Mouse (Mus musculus): ENCODE results near the gene Speer3. TPM values are rescaled to one million over a fixed set of nuclear protein-coding genes. Genes with fewer than 3 reads are reported as not detected.

Speer3 gene
- total and polyA plus RNA-seq, 3 experiments: not detected

- Histone ChIP-seq H3K4me1 (ENCODE audit: control insufficient read depth in 1 of 2, insufficient read depth in 2 of 2, low read length in 2 of 2) (no peaks in the 10 kb centered on the region), H3K9ac (ENCODE audit: control insufficient read depth, low read depth, low read length, poor library complexity, severe bottlenecking) (no peak overlapping the region), H3K79me2 (ENCODE audit: control insufficient read depth, insufficient read depth, low read length, poor library complexity) (no peaks in the 10 kb centered on the region), H3K9me3 (replicated peaks; ENCODE audit: insufficient read depth, low read length) (no peaks in the 10 kb centered on the region), H3K4me3 (ENCODE audit: control insufficient read depth in 1 of 2, insufficient read depth in 1 of 2, low read depth in 2 of 2, low read length in 2 of 2) (no peak overlapping the region), H3K27ac (ENCODE audit: control insufficient read depth, low read depth, low read length) (no peak overlapping the region), H3K36me3 (ENCODE audit: control insufficient read depth in 1 of 2, insufficient read depth in 2 of 2, low read length in 2 of 2) (no peaks in the 10 kb centered on the region), H3K27me3 (ENCODE audit: control insufficient read depth in 1 of 2, insufficient read depth in 2 of 2, low read length in 2 of 2) (peaks cover 0 to 2% of the 10 kb centered on the region in 2 experiments; a peak in 3 of 4 replicates)
- no peak for DNase-seq (ENCODE audit: low read depth, low spot score)
- TF ChIP-seq GATA1 (IDR thresholded peaks at IDR 0.05; ENCODE audit: low read depth, low read length): no peak
These were observed 35.3 kb downstream of the Speer3 start for GRCm38 (mm10) chr5:13826708-13827107.

GRCm38 (mm10) chr5:13844317-13844716 lies 52.9 kb downstream of the Speer3 start:
- Histone ChIP-seq H3K4me3 (ENCODE audit: control insufficient read depth in 1 of 2, insufficient read depth in 1 of 2, low read depth in 2 of 2, low read length in 2 of 2) (no peak overlapping the region), H3K27ac (ENCODE audit: control insufficient read depth, low read depth, low read length) (no peak overlapping the region), H3K79me2 (ENCODE audit: control insufficient read depth, insufficient read depth, low read length, poor library complexity) (no peaks in the 10 kb centered on the region), H3K36me3 (ENCODE audit: control insufficient read depth in 1 of 2, insufficient read depth in 2 of 2, low read length in 2 of 2) (no peaks in the 10 kb centered on the region), H3K9ac (ENCODE audit: control insufficient read depth, low read depth, low read length, poor library complexity, severe bottlenecking) (no peak overlapping the region), H3K4me1 (ENCODE audit: control insufficient read depth in 1 of 2, insufficient read depth in 2 of 2, low read length in 2 of 2) (peaks cover 0 to 4% of the 10 kb centered on the region in 2 experiments; a peak in 3 of 4 replicates), H3K27me3 (ENCODE audit: control insufficient read depth in 1 of 2, insufficient read depth in 2 of 2, low read length in 2 of 2) (no peaks in the 10 kb centered on the region), H3K9me3 (replicated peaks; ENCODE audit: insufficient read depth, low read length) (no peaks in the 10 kb centered on the region)
- no peak for DNase-seq (ENCODE audit: low read depth, low spot score)
- TF ChIP-seq MAFK (IDR thresholded peaks at IDR 0.05; ENCODE audit: borderline replicate concordance, low read depth, low read length): no peak
- no peak for TF ChIP-seq MEF2A (IDR thresholded peaks at IDR 0.05; ENCODE audit: extremely low read depth, insufficient replicate concordance, low read depth, low read length, poor library complexity, severe bottlenecking)
- no peak for TF ChIP-seq BHLHE40 (IDR thresholded peaks at IDR 0.05; ENCODE audit: borderline replicate concordance, low read depth, low read length)
- TF ChIP-seq CHD2 (IDR thresholded peaks at IDR 0.05; ENCODE audit: low read length): no peak
- TF ChIP-seq TBP (IDR thresholded peaks at IDR 0.05; ENCODE audit: low read depth, low read length): no peak
- TF ChIP-seq ZC3H11A (IDR thresholded peaks at IDR 0.05; ENCODE audit: low read depth, low read length): no peak
- no peak for TF ChIP-seq TCF12 (IDR thresholded peaks at IDR 0.05; ENCODE audit: low read depth, low read length)
- no peak for TF ChIP-seq SMC3 (IDR thresholded peaks at IDR 0.05; ENCODE audit: low read depth, low read length)

Other genes with a start within 250 kb of the Speer3 start
- gene Sema3e, start 233.7 kb downstream of the Speer3 start, total RNA-seq (2012; rRNA removed): not detected in 2 replicates
- not detected for gene Sema3e, start 233.7 kb downstream of the Speer3 start, polyA plus RNA-seq (2012; ENCODE audit: insufficient read depth in 1 of 2, insufficient read length in 2 of 2, low read depth in 1 of 2, low replicate concordance in 2 of 2, missing spikeins in 1 of 2)

Data from MEL (cell line).